Mouse (Mus musculus) cerebellum, adult 2 months (tissue): ENCODE results near the gene Rwdd2b.

Experiments used
- CTCF ChIP-seq: fragments of 200-500 bp; IDR thresholded peaks from 2 replicates; pipeline ENCODE4 v1.5.1; 2011; ENCODE audit warnings: low read depth, mild to moderate bottlenecking, control low read depth, low read length, moderate library complexity, borderline replicate concordance; ENCODE audit not compliant: insufficient read depth
- POLR2A ChIP-seq: fragments of 200-500 bp; IDR thresholded peaks from 2 replicates; pipeline ENCODE4 v1.6.1; 2011; ENCODE audit warnings: low read length, control low read depth, borderline replicate concordance; ENCODE audit not compliant: insufficient read depth

DNA sequence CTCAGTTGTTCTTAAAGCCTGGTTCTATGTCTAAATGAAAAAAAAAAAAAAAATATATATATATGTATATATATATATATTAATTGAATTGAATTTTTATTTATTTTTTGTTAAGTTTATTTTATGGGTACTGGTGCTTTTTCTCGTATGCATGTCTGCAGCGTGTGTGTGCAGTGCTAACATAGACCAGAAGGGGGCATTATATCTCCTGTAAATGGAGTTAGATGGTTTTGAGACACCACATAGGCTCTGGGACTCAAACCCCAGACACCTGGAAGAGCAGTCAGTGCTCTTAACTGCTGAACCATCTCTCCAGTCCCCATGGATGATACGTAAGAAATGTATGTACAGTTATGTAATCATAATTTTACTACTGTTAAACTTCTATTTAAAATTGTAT is 18.4 kb upstream of the Rwdd2b start:
- TF ChIP-seq CTCF = no peak
- no peak for TF ChIP-seq POLR2A
